Mouse (Mus musculus) A20 (cell line): ENCODE results near the gene Ism1.

Experiments
- DNase-seq: peaks from one replicate; pipeline ENCODE4 v3.0.0-alpha.2; 2011; ENCODE audit warnings: low read depth, low spot score

The Ism1 gene

GRCm38 (mm10) chr2:139677809-139678274, at the start of gene Ism1:
Ism1 (plus strand) TSS chr2:139678178.
- no peak for DNase-seq

- no peak for DNase-seq
Observed at GRCm38 (mm10) chr2:139628731-139629130, 49.2 kb upstream of the Ism1 start.

GRCm38 (mm10) chr2:139629653-139630052, 48.3 kb upstream of the Ism1 start:
- no peak for DNase-seq

- DNase-seq = no peak
Observed at GRCm38 (mm10) chr2:139634506-139634905, 43.5 kb upstream of the Ism1 start.

GRCm38 (mm10) chr2:139637861-139638260, 40.1 kb upstream of the Ism1 start:
- DNase-seq = no peak

GRCm38 (mm10) chr2:139641757-139642385, 36.1 kb upstream of the Ism1 start:
- DNase-seq = no peak

GRCm38 (mm10) chr2:139649518-139649917, 28.5 kb upstream of the Ism1 start:
- no peak for DNase-seq

GRCm38 (mm10) chr2:139656750-139657149, 21.2 kb upstream of the Ism1 start:
- DNase-seq = no peak

GRCm38 (mm10) chr2:139671838-139672237, 6.1 kb upstream of the Ism1 start:
- no peak for DNase-seq

- DNase-seq = no peak
Observed at GRCm38 (mm10) chr2:139672371-139672770, 5.6 kb upstream of the Ism1 start.

GRCm38 (mm10) chr2:139677065-139677762, 764 bp upstream of the Ism1 start:
- no peak for DNase-seq

- no peak for DNase-seq
Observed at GRCm38 (mm10) chr2:139678275-139679140, 530 bp downstream of the Ism1 start.

GRCm38 (mm10) chr2:139682540-139682939, 4.6 kb downstream of the Ism1 start:
- DNase-seq = no peak

GRCm38 (mm10) chr2:139689442-139690003, 11.5 kb downstream of the Ism1 start:
- no peak for DNase-seq

GRCm38 (mm10) chr2:139693521-139693920, 15.5 kb downstream of the Ism1 start:
- no peak for DNase-seq

GRCm38 (mm10) chr2:139694638-139695037, 16.7 kb downstream of the Ism1 start:
- DNase-seq = no peak

- DNase-seq = no peak
Observed at GRCm38 (mm10) chr2:139696578-139696977, 18.6 kb downstream of the Ism1 start.

- DNase-seq = no peak
Observed at GRCm38 (mm10) chr2:139700609-139701008, 22.6 kb downstream of the Ism1 start.

- peak; percentile 2 for DNase-seq
Observed at GRCm38 (mm10) chr2:139704951-139705350, 27.0 kb downstream of the Ism1 start.

- no peak for DNase-seq
Observed at GRCm38 (mm10) chr2:139708194-139708899, 30.4 kb downstream of the Ism1 start.

GRCm38 (mm10) chr2:139711640-139712039, 33.7 kb downstream of the Ism1 start:
- DNase-seq = no peak
